Mouse (Mus musculus) liver, adult 2 months (tissue): ENCODE results near the gene Ddx23. TPM values are rescaled to one million over a fixed set of nuclear protein-coding genes. Genes with fewer than 3 reads are reported as not detected.

Experiments
- DNase-seq: peaks from one replicate; pipeline ENCODE4 v3.0.0-alpha.2; 2011; ENCODE audit warnings: low read depth, low spot score; ENCODE audit errors: extremely low read depth
- H3K27ac ChIP-seq: fragments of 200-500 bp; replicated peaks from 2 replicates; pipeline ENCODE4 v1.5.1; 2012; ENCODE audit warnings: low read depth, mild to moderate bottlenecking, control low read depth, inconsistent platforms, low read length; ENCODE audit not compliant: insufficient read depth
- H3K27me3 ChIP-seq: fragments of 200-500 bp; 2 replicates; pipeline ENCODE4 v1.6.1; 2012; ENCODE audit warnings: mild to moderate bottlenecking, moderate library complexity, low read length, inconsistent platforms; ENCODE audit not compliant: control insufficient read depth, insufficient read depth
- H3K36me3 ChIP-seq: fragments of 200-500 bp; 2 replicates; pipeline ENCODE4 v1.6.1; 2012; ENCODE audit warnings: low read length, inconsistent platforms; ENCODE audit not compliant: control insufficient read depth, insufficient read depth
- H3K4me1 ChIP-seq: fragments of 200-500 bp; 2 replicates; pipeline ENCODE4 v1.6.1; 2011; ENCODE audit warnings: low read length; ENCODE audit not compliant: control insufficient read depth, insufficient read depth
- H3K4me3 ChIP-seq: fragments of 200-500 bp; 2 replicates; pipeline ENCODE4 v1.5.1; 2011; ENCODE audit warnings: low read depth, mild to moderate bottlenecking, control low read depth, low read length, moderate library complexity; ENCODE audit not compliant: insufficient read depth
- H3K79me2 ChIP-seq: fragments of 200-500 bp; 2 replicates; pipeline ENCODE4 v1.6.1; 2012; ENCODE audit warnings: inconsistent platforms, mild to moderate bottlenecking, low read length, moderate library complexity; ENCODE audit not compliant: control insufficient read depth, insufficient read depth
- H3K9ac ChIP-seq: fragments of 200-500 bp; 2 replicates; pipeline ENCODE4 v1.6.1; 2012; ENCODE audit warnings: low read depth, mild to moderate bottlenecking, control low read depth, inconsistent platforms, low read length
- CTCF ChIP-seq: fragments of 200-500 bp; IDR thresholded peaks from 2 replicates; pipeline ENCODE4 v1.5.1; 2011; ENCODE audit warnings: low read depth, low read length, control low read depth
- POLR2A ChIP-seq: fragments of 200-500 bp; IDR thresholded peaks from 2 replicates; pipeline ENCODE4 v1.6.1; 2011; ENCODE audit warnings: low read length, control low read depth; ENCODE audit not compliant: insufficient read depth; ENCODE audit errors: extremely low read depth
- WGBS: fragments of 180-500 bp; shearing (Covaris S2); methylation state at CpG from one replicate; pipeline ENCODE4 v1.1.7; 2018; 5-methylcytosine and 5-hydroxymethylcytosine counted together
- polyA plus RNA-seq: library from polyadenylated mRNA; depleted of rRNA; stranded (reverse); fragments of >200 nt; gene quantifications from 2 replicates; pipeline ENCODE4 v1.2.3, GENCODE M21; 2012; rRNA removed
- total RNA-seq: library from RNA; depleted of rRNA; stranded (reverse); fragments of >200 nt; gene quantifications from 2 replicates; pipeline ENCODE4 v1.2.3, GENCODE M21; 2014; rRNA removed

The Ddx23 gene
- total RNA-seq: 27.6 and 33.9 TPM in 2 replicates
- polyA plus RNA-seq: 15.4 and 18.8 TPM in 2 replicates

GRCm38 (mm10) chr15:98662567-98663545, at the start of gene Ddx23:
Gene Ddx23, minus strand, starts transcription at chr15:98662894.
- H3K4me1 ChIP-seq: peaks cover 2% of the 10 kb centered on the region; the same call in 1 of the 2 replicates
- H3K9ac ChIP-seq: peak within 1 kb of the TSS; percentile 98
- 3% methylated on average over 48 of the region's 48 CpGs for WGBS
- TF ChIP-seq POLR2A (0 out of 2 replicates have a peak, but pooled peaks have one; percentile 67), CTCF (no peak)
- H3K27me3 ChIP-seq: no peaks in the 10 kb centered on the region
- H3K36me3 ChIP-seq: no peaks in the 10 kb centered on the region; the same call in 1 of the 2 replicates
- peak within 1 kb of the TSS; percentile 98 for H3K27ac ChIP-seq
- H3K4me3 ChIP-seq: peak within 1 kb of the TSS; percentile 88
- H3K79me2 ChIP-seq: peaks cover 7% of the 10 kb centered on the region; the same call in 1 of the 2 replicates
- peak; percentile 94 for DNase-seq

- Histone ChIP-seq H3K27me3 (no peaks in the 10 kb centered on the region), H3K36me3 (no peaks in the 10 kb centered on the region), H3K4me1 (no peaks in the 10 kb centered on the region), H3K79me2 (no peaks in the 10 kb centered on the region), H3K27ac (no peak overlapping the region), H3K4me3 (no peak overlapping the region), H3K9ac (no peak overlapping the region)
- TF ChIP-seq CTCF (peak; percentile 88), POLR2A (no peak)
- no peak for DNase-seq
- WGBS: 20% methylated on average over 9 of the region's 9 CpGs
These were observed 47.7 kb upstream of the Ddx23 start for GRCm38 (mm10) chr15:98710442-98710841.

GRCm38 (mm10) chr15:98707766-98708372, 45.2 kb upstream of the Ddx23 start, which contains the start of gene Ccdc65:
Gene Ccdc65, plus strand, starts transcription at chr15:98708207.
- TF ChIP-seq CTCF (peak; percentile 81), POLR2A (no peak)

GRCm38 (mm10) chr15:98704312-98704711, 41.6 kb upstream of the Ddx23 start:
- Histone ChIP-seq H3K9ac (no peak overlapping the region), H3K79me2 (no peaks in the 10 kb centered on the region), H3K4me3 (no peak overlapping the region), H3K4me1 (0 out of 2 replicates have a peak, but pooled peaks cover 1% of the 10 kb centered on the region), H3K27me3 (0 out of 2 replicates have a peak, but pooled peaks cover 2% of the 10 kb centered on the region), H3K36me3 (no peaks in the 10 kb centered on the region), H3K27ac (no peak overlapping the region)
- TF ChIP-seq POLR2A (no peak), CTCF (no peak)
- WGBS: 62% methylated on average over 9 of the region's 9 CpGs
- no peak for DNase-seq

More at GRCm38 (mm10) chr15:98707766-98708372, 45.2 kb upstream of the Ddx23 start, which contains the start of gene Ccdc65:
- no peak within 1 kb of the TSS for H3K9ac ChIP-seq
- H3K4me3 ChIP-seq: peak within 1 kb of the TSS; percentile 36; the same call in 1 of the 2 replicates
- H3K36me3 ChIP-seq: no peaks in the 10 kb centered on the region
- H3K79me2 ChIP-seq: no peaks in the 10 kb centered on the region
- WGBS: 20% methylated on average over 16 of the region's 16 CpGs
- H3K27me3 ChIP-seq: no peaks in the 10 kb centered on the region
- H3K4me1 ChIP-seq: no peaks in the 10 kb centered on the region
- H3K27ac ChIP-seq: no peak within 1 kb of the TSS
- peak; percentile 77 for DNase-seq

GRCm38 (mm10) chr15:98699190-98700105, 36.8 kb upstream of the Ddx23 start:
- peaks cover 9% of the 10 kb centered on the region for H3K4me1 ChIP-seq
- 8% methylated on average over 40 of the region's 40 CpGs for WGBS
- H3K79me2 ChIP-seq: no peaks in the 10 kb centered on the region
- TF ChIP-seq POLR2A: no peak
- TF ChIP-seq CTCF: peak; percentile 86
- no peak overlapping the region for H3K27ac ChIP-seq
- no peak overlapping the region for H3K9ac ChIP-seq
- no peaks in the 10 kb centered on the region for H3K36me3 ChIP-seq
- DNase-seq: peak; percentile 39
- H3K27me3 ChIP-seq: 0 out of 2 replicates have a peak, but pooled peaks cover 2% of the 10 kb centered on the region
- H3K4me3 ChIP-seq: no peak overlapping the region
